Mouse (Mus musculus) Patski (cell line): ENCODE results near the gene Prkag2. TPM values are rescaled to one million over a fixed set of nuclear protein-coding genes. Genes with fewer than 3 reads are reported as not detected.

ENCODE experiments used
- ATAC-seq: fragments of 100-300 bp; one replicate; pipeline ENCODE4 v1.8.0; 2021
- CTCF ChIA-PET: fragments of 350-600 bp; sonication (Branson Sonifier 250); formaldehyde crosslinking; loops from one replicate; lab custom pipeline; 2022; ENCODE audit warnings: inconsistent platforms; lab: Charles Lee
- POLR2A ChIA-PET: fragments of 350-600 bp; sonication (Branson Sonifier 250); formaldehyde crosslinking; loops from one replicate; lab custom pipeline; 2022; ENCODE audit warnings: antibody characterized with exemption, inconsistent platforms; lab: Charles Lee
- DNase-seq: peaks from one replicate; pipeline ENCODE4 v3.0.0-alpha.2; 2011; ENCODE audit warnings: low read depth, low spot score
- H3K27me3 ChIP-seq: fragments of 371-371 bp; one replicate; pipeline ENCODE4 v1.5.1; 2021
- CTCF ChIP-seq: fragments of 100-300 bp; IDR thresholded peaks from one replicate; pipeline ENCODE4 v1.5.1; 2021
- in situ Hi-C: fragments of 300-500 bp; cut with MboI; formaldehyde crosslinking; loops from 3 replicates; pipeline ENCODE4 v1.11.1; 2018; ENCODE audit warnings: low pct_unique_long_range_greater_than_20kb, mixed read lengths
- polyA plus RNA-seq: library from polyadenylated mRNA; unstranded; gene quantifications from one replicate; pipeline ENCODE4 v1.2.3, GENCODE M21; 2021

Prkag2 gene
- polyA plus RNA-seq, 1 experiment from 2014 or later, result 37.7 TPM

DNA sequence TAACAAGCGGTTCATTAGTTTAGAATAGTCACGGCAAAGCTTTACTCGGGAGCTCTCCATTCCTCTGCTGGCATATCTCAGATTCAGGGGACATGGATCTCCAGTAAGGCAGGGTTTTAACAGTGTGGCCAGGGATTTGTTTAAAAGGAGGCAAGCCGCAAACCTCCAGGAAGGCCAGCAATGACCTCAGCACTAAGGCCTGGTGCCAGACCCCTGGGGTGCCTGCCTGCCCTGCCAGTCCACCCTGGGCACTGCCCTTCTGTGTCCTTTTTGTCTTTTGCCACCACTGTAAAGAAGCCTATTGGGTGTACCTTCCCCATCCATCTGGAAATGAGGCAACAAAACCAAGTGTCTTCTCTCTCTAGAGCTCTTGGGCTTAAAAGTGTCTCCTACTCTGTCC lies 226.3 kb downstream of the Prkag2 start:
- in situ Hi-C loops, result no loop called here
- peak; percentile 53 for DNase-seq
- CTCF ChIA-PET, result interaction anchor here (1.0 to 1.4 kb wide), 3 partner anchors 12 to 133 kb away, joined by 3 to 4 read pairs (median 4); no protein-coding TSS in a partner anchor
- POLR2A ChIA-PET, result interaction anchor here (0.7 kb wide), 1 partner anchor 31 kb away, joined by 3 read pairs; no protein-coding TSS in a partner anchor
- H3K27me3 ChIP-seq, result no peaks in the 10 kb centered on the region
- TF ChIP-seq CTCF, result no peak
- ATAC-seq, result peak; percentile 52

DNA sequence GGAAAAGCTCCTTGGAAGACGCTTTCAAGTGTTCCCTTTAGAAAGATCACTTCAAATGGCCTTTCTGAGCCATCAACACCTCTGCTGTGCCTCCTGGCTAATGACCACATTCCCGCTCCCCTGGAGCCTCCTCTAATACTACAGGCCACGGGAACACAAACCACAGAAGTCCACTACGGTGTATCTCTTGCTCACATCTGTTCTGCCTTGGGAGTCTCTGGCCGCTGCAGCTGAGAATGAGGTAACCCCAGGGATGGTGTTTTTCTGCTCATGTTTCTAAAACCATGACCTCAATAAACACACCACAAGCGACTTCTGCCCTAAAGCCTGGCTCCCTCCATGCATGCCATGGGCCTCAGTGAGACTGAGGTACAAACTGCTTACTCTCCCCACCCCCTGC lies 227.2 kb downstream of the Prkag2 start:
- in situ Hi-C loops, result no loop called here
- ChIA-PET CTCF (interaction anchor here (1.4 kb wide), 1 partner anchor 22 kb away, joined by 3 read pairs; no protein-coding TSS in a partner anchor), POLR2A (no interaction called here)
- ATAC-seq (peak; percentile 72), DNase-seq (peak; percentile 86)
- no peaks in the 10 kb centered on the region for H3K27me3 ChIP-seq
- no peak for TF ChIP-seq CTCF

DNA sequence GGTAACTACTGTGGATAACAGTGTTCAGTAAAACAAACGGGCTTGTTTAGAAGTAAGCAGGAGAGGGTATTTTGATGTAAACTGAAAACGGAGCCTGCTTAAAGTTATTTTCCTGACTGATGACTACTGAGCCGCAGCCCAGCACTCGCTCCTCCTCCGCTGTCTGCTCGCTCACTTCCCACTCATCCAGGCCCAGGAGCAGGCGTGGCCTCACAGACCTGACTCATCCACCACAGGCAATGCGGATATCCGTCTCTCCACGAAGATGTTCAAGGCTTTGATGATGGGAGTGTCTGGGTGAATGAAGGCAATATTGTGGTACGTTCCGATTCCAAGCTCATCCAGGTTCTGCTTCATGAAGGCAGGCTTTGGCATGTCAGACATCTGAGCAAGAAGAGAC lies 229.2 kb downstream of the Prkag2 start:
- ChIA-PET CTCF (no interaction called here), POLR2A (no interaction called here)
- TF ChIP-seq CTCF, result no peak
- DNase-seq (no peak), ATAC-seq (no peak)
- in situ Hi-C loops, result no loop called here
- no peaks in the 10 kb centered on the region for H3K27me3 ChIP-seq

DNA sequence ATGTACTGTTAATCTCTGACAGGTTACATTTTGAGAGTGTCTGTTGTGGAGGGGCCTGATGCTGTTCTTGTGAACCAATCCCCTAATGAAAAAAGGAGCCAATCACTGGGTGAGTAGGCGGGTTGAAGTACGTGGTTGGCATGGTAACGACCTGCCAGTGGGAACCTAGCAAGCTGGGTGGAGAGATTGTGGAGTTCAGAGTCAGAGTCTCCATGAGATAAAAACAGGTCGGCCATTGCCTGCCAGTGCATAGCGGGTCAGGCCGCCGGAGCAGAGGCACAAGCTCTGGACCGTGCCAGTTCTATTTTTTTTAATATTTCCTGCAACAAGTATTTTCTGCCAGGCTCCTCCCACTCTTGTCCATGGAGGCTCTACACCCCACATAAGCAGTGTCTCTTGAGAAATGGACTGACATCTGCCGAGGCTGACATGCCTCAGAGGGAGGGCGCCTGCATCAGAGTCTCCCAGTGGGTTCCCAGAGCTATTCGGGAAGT lies 230.6 kb downstream of the Prkag2 start:
- TF ChIP-seq CTCF, result no peak
- in situ Hi-C loops, result no loop called here
- no peaks in the 10 kb centered on the region for H3K27me3 ChIP-seq
- ATAC-seq, result no peak
- DNase-seq, result no peak
- ChIA-PET CTCF (no interaction called here), POLR2A (no interaction called here)

DNA sequence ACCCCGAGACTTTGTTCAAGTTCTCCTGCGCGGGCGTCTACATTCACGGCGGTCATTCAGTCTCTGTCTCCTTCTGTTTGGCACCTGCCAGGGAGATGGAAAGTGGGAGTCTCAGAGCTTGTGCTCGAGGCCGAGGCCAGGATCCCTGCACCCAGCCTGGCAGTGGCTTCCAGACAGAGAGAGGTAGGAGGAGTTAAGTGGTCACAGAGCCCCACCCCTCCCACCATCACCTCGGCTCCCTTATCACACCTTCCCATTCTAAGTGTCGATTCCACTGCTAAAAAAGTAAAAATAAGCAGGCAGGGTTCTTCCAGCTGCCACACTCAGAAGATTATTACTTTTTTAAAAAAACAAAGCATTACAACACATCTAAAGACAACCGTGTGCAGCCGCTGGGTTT lies 236.6 kb downstream of the Prkag2 start:
- ATAC-seq (no peak), DNase-seq (no peak)
- ChIA-PET CTCF (interaction anchor here (1.4 kb wide), 1 partner anchor 9 kb away, joined by 3 read pairs; no protein-coding TSS in a partner anchor), POLR2A (interaction anchor here (0.7 kb wide), 1 partner anchor 147 kb away, joined by 3 read pairs; no protein-coding TSS in a partner anchor)
- TF ChIP-seq CTCF, result no peak
- no peaks in the 10 kb centered on the region for H3K27me3 ChIP-seq
- in situ Hi-C loops, result no loop called here

DNA sequence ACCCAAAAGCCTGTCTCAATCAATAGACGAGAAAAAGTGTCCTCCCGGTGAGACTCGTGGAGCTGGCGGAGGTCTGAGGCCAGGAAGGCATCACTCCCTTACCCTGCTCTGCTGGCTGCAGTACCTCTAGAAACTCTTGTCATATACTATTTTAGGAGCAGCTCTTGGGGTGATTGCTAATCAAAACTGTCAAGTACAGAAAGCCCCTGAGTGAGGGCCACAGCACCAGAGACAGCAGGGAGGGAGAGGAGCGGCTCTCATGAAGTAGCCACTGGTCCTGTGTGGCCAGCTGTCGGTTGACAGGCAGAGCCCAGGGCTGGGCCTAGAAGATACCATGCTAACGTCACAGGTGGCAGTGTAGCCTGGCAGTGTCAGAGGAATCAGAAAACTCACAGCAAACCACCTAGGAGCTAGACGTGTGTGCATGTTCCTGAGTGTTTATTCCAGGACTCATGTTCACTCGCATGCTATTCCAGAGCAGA lies 239.0 kb downstream of the Prkag2 start:
- TF ChIP-seq CTCF, result no peak
- ChIA-PET POLR2A (interaction anchor here (0.7 kb wide), 1 partner anchor 30 kb away, joined by 3 read pairs; no protein-coding TSS in a partner anchor), CTCF (interaction anchor here (1.3 kb wide), 1 partner anchor 13 kb away, joined by 4 read pairs; no protein-coding TSS in a partner anchor)
- no peak for DNase-seq
- in situ Hi-C loops, result no loop called here
- no peak for ATAC-seq
- H3K27me3 ChIP-seq, result no peaks in the 10 kb centered on the region

DNA sequence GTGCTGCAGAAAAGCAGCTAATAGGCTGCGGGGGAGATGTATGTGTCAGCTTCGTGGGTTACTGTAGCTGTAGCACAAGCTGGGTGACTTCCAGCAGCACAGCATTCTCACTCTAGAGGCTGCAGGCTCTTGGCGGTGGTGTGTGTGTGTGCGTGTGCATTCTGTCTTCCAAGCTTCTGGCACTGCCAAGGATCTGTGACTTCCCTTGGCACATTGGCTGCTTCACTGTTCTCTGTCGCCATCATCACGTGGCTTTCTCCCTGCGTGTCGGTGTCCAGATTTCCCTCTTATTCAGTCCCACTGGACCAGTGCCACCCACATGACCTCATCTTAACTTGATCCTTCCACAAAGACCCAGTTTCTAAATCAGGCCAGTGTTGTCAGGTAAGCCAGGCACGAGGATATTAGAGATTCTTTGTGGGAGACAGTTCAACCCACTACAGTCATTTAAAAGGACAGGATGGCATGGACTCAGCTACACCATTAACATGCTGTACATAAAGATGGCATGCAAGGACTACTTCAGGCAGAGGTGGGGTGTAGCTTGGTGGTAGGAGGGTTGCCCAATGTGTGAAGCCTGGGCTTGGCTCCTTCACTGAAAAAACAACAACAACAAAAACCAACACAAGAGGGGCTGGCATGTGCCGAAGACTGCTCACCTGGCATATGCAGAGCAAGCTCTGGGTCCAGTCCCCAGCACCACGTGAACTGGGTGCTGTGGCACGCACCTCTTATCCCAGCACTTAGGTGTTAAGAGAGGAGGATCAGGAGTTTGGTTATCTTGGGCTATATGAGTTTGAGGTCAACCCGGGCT lies 239.6 kb downstream of the Prkag2 start:
- ATAC-seq (peak; percentile 23), DNase-seq (peak; percentile 59)
- ChIA-PET POLR2A (interaction anchor here (0.7 kb wide), 2 partner anchors 8 to 29 kb away, joined by 3 read pairs; no protein-coding TSS in a partner anchor), CTCF (interaction anchor here (1.3 kb wide), 1 partner anchor 13 kb away, joined by 4 read pairs; no protein-coding TSS in a partner anchor)
- H3K27me3 ChIP-seq, result no peaks in the 10 kb centered on the region
- in situ Hi-C loops, result no loop called here
- no peak for TF ChIP-seq CTCF

DNA sequence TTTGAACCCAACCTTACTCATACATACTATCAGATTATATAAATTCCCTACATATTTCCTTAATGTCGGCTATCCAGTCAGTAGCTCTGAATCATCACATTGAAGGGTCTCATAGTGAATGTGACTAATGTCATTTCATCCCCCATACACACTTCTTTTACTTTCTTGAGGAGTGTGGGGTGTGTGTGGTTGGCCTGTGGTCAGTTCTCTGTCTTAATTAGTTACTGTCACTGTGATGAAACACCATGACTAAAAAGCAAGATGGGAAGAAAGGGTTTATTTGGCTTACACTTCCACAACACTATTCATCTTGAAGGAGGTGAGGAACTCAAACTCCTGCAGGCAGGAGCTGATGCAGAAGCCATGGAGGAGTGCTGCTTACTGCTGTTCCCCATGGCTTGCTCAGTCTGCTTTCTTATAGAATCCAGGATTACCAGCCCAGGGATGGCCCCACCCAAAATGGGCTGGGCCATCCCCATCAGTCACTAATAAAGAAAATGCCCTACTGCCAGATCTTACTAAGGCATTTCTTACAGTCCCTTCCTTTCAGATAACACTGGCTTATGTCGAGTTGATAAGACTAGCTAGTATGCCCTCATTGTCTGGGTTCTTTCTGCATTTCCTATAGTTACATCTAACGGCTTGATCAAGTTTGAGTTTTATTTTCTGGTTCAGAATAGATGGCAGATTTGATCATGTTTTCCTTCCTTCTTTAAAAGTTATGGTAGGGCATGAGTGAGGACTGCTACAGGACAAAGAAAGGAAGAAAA lies 240.5 kb downstream of the Prkag2 start:
- no peak for DNase-seq
- POLR2A ChIA-PET, result no interaction called here

DNA sequence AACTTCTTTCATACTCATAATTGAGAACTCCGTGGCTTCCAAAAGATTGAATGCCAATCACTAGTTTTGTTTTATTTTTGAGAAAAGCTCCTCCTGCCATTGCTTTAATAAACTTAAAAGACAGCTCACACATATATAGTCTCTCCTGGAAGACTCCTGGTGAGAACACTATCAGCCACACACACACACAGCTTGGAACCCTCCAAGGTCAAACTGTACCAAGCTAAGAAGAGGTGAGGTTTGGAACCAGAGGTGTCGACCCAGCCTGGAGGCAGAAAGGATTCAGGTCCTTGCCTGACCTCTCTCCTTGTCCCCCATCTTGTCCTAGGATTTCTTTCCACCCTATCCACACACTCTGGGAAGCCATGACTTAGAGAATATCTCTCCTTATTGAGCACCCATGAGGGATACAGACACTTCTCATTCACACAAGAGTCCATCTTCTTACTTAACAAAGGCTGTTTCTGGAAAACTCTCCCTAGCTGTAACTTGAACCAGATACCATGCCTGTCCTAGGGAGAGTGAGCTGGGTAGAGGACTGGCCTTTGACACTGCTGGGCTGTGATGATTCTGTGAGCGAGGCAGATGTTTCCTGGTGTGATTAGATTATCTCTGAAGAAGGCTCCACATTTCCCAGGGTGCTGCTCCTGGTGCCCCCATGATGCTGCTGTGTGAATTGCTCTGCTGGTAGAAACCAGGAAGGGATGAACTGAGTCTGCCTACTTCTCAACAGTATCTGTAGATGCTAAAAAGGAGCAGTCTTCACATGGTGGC lies 245.4 kb downstream of the Prkag2 start:
- in situ Hi-C loops, result no loop called here
- ATAC-seq, result no peak
- POLR2A ChIA-PET, result no interaction called here

More for the DNA sequence above, 240.5 kb downstream of the Prkag2 start:
- H3K27me3 ChIP-seq, result no peaks in the 10 kb centered on the region
- CTCF ChIA-PET, result interaction anchor here (1.2 kb wide), 1 partner anchor 8 kb away, joined by 3 read pairs; no protein-coding TSS in a partner anchor
- TF ChIP-seq CTCF, result no peak
- ATAC-seq, result peak; percentile 34
- in situ Hi-C loops, result no loop called here

More for the DNA sequence above, 245.4 kb downstream of the Prkag2 start:
- CTCF ChIA-PET, result interaction anchor here (0.9 to 1.4 kb wide), 4 partner anchors 9 to 34 kb away, joined by 3 to 4 read pairs (median 3); no protein-coding TSS in a partner anchor
- H3K27me3 ChIP-seq, result no peaks in the 10 kb centered on the region
- DNase-seq, result no peak
- TF ChIP-seq CTCF, result no peak
